Mouse (Mus musculus): ENCODE results near the gene Tsc22d2.

GRCm38 (mm10) chr3:58508020-58508750 lies 93.7 kb downstream of the Tsc22d2 start:
- no peak for TF ChIP-seq EP300 (IDR thresholded peaks at IDR 0.05)
- no peak for TF ChIP-seq CTCF (IDR thresholded peaks at IDR 0.05)
